Mouse (Mus musculus) stomach, embryonic 14.5 days (tissue): ENCODE data around the gene Perm1. TPM values are rescaled to one million over a fixed set of nuclear protein-coding genes. Genes with fewer than 3 reads are reported as not detected.

Source experiments
- ATAC-seq: fragments of 200-750 bp; cut with Nextera tagmentation; 2 replicates; pipeline ENCODE4 v1.8.0; 2017; ENCODE audit warnings: low read depth, moderate TSS enrichment; ENCODE audit not compliant: insufficient number of reproducible peaks, insufficient read depth, low FRiP score
- H3K27ac ChIP-seq: fragments of 300-500 bp; sonication (generic); 2 replicates; pipeline ENCODE4 v1.5.1; 2014; ENCODE audit warnings: mild to moderate bottlenecking, low read length, moderate library complexity, mixed read lengths
- H3K27me3 ChIP-seq: fragments of 300-500 bp; sonication (generic); 2 replicates; pipeline ENCODE4 v1.6.1; 2014; ENCODE audit warnings: low read length, control low read depth, mixed read lengths; ENCODE audit not compliant: control insufficient read depth, insufficient read depth
- H3K36me3 ChIP-seq: fragments of 300-500 bp; sonication (generic); 2 replicates; pipeline ENCODE4 v1.6.1; 2014; ENCODE audit warnings: mild to moderate bottlenecking, control low read depth, low read length, moderate library complexity, mixed read lengths; ENCODE audit not compliant: control insufficient read depth, insufficient read depth
- H3K4me1 ChIP-seq: fragments of 300-500 bp; sonication (generic); 2 replicates; pipeline ENCODE4 v1.6.1; 2014; ENCODE audit warnings: low read length, control low read depth, mixed read lengths; ENCODE audit not compliant: control insufficient read depth, insufficient read depth
- H3K4me2 ChIP-seq: fragments of 300-500 bp; sonication (generic); replicated peaks from 2 replicates; pipeline ENCODE4 v1.6.1; 2014; ENCODE audit warnings: low read depth, low read length, control low read depth
- H3K4me3 ChIP-seq: fragments of 300-500 bp; sonication (generic); 2 replicates; pipeline ENCODE4 v1.5.1; 2014; ENCODE audit warnings: low read depth, low read length, control low read depth
- H3K9ac ChIP-seq: fragments of 300-500 bp; sonication (generic); replicated peaks from 2 replicates; pipeline ENCODE4 v1.6.1; 2014; ENCODE audit warnings: low read depth, mild to moderate bottlenecking, control low read depth, low read length, moderate library complexity, mixed read lengths
- H3K9me3 ChIP-seq: fragments of 300-500 bp; sonication (generic); 2 replicates; pipeline ENCODE4 v1.6.1; 2016; ENCODE audit warnings: low read depth, low read length, control low read depth; ENCODE audit not compliant: control insufficient read depth
- WGBS: fragments of 180-500 bp; shearing (Covaris S2); extraction: QIAGEN DNeasy Blood & Tissue Kit; methylation state at CpG from one replicate; pipeline ENCODE4 v1.1.7; 2014; 5-methylcytosine and 5-hydroxymethylcytosine counted together
- polyA plus RNA-seq: library from polyadenylated mRNA; unstranded; fragments of >200 nt; fragmentation: Nextera tagmentation; extraction: Ambion mirVana; gene quantifications from 2 replicates; pipeline ENCODE4 v1.2.1, GENCODE M21; 2014

Perm1 gene
- polyA plus RNA-seq, 1 experiment from 2014 or later = 1.3 TPM

DNA sequence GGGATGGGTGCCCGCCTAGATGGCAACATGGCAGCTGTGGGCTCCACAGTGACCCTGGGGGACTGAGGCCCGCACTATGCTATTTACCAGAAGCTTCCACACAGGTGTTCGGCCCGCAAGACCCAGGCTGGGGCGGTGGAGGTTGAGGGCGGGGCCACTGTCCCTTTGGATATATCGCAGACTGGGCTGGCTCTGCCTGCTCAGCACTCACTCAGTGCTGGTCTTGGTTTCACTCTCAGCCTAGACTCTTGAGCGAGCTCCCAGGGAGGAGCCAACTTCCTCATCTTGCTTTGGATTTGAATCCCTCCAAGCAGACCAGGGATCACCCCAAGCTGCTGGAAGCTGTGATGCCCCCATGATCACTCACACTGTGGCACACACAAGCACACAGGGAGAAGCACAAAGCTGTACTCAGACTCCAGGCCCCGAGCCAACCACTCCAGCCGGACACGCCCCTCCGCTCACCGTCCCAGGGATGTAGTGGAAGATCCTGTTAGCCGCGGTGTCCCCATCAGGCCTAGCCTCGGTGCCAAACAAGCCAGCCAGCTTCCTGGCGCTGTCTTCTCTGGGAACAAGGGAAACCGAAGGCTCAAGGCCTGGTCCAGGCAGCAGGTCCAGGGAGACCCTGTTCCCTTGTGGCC lies 12.2 kb downstream of the Perm1 start:
- peak; percentile 39; the same call in 1 of the 2 replicates for ATAC-seq
- 36% methylated on average over 18 of the region's 18 CpGs for WGBS
- Histone ChIP-seq H3K27ac (no peak overlapping the region), H3K9me3 (no peaks in the 10 kb centered on the region), H3K27me3 (no peaks in the 10 kb centered on the region), H3K4me3 (peak overlapping the region; percentile 12; the same call in 1 of the 2 replicates), H3K36me3 (peaks cover 38% of the 10 kb centered on the region), H3K9ac (no peak overlapping the region), H3K4me1 (peaks cover 9% of the 10 kb centered on the region; the same call in 1 of the 2 replicates), H3K4me2 (peak overlapping the region; percentile 22; the same call in 1 of the 2 replicates)

DNA sequence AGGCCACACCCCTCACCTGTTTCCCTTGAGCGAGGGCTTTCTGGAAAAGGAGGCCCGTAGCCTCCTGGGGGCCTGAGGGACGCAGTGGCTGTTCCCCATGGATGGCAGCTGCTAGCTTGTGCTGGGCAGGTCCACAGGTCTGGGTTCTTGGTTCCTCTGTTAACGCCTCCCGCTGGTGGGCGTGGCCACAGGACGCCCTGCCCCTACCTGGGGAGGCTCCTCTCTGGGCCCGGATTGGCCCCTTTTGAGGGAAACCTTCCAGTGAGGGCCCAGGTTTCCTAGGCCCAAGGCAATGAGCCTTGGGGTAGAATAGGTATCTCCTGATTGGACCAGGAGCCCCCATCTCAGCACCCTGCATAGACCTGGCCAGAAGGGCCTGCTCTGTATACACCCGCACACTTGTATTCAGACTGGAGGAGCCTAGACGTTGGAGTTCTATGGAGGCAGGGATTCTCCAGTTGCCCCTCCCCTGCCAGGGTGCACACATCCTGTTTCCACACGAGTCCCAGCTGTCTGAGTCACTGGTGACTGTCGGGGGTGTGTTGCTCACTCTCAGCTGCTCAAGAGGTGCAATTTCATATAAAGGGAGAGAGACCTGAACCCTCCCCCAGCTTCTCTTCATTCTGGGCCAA lies 12.8 kb downstream of the Perm1 start:
- no peak overlapping the region for H3K27ac ChIP-seq
- H3K36me3 ChIP-seq = peaks cover 41% of the 10 kb centered on the region
- no peaks in the 10 kb centered on the region for H3K9me3 ChIP-seq
- H3K4me3 ChIP-seq = peak overlapping the region; percentile 12; the same call in 1 of the 2 replicates
- WGBS = 15% methylated on average over 12 of the region's 12 CpGs
- ATAC-seq = peak; percentile 53; the same call in 1 of the 2 replicates
- H3K4me1 ChIP-seq = peaks cover 9% of the 10 kb centered on the region; the same call in 1 of the 2 replicates
- peak overlapping the region; percentile 22; the same call in 1 of the 2 replicates for H3K4me2 ChIP-seq
- H3K27me3 ChIP-seq = no peaks in the 10 kb centered on the region
- no peak overlapping the region for H3K9ac ChIP-seq

DNA sequence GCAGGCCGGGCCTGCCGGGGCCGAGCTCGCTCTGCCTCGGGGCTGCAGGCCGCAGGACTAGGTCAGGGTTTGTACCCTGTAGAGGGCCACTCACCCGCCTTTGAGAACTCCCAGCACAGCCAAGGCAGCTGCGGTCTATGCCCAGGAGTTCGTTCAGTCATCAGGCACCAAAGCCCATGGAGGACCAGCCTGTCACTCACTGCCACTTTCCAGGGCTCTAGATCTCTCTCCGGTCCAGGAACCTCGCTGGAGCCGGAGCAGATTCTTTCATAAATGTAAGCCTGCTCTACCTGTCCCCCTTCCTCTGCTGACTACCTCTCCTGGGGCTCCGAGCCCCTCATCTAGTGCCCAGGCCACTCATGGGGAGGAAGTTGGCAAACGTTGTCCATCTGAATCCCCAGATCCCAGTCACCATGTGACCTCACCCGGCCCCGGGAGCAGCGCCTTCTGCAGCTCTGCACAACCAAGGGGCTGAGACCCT lies 18.4 kb downstream of the Perm1 start:
- no peak for ATAC-seq
- no peak overlapping the region; the same call in 1 of the 2 replicates for H3K27ac ChIP-seq
- 7% methylated on average over 17 of the region's 17 CpGs for WGBS
- H3K36me3 ChIP-seq = peaks cover 53% of the 10 kb centered on the region
- peak overlapping the region; percentile 72 for H3K4me3 ChIP-seq
- H3K9me3 ChIP-seq = no peaks in the 10 kb centered on the region
- H3K27me3 ChIP-seq = no peaks in the 10 kb centered on the region
- peak overlapping the region; percentile 86 for H3K4me2 ChIP-seq
- 0 out of 2 replicates have a peak, but pooled peaks cover 5% of the 10 kb centered on the region for H3K4me1 ChIP-seq
- peak overlapping the region; percentile 72 for H3K9ac ChIP-seq

DNA sequence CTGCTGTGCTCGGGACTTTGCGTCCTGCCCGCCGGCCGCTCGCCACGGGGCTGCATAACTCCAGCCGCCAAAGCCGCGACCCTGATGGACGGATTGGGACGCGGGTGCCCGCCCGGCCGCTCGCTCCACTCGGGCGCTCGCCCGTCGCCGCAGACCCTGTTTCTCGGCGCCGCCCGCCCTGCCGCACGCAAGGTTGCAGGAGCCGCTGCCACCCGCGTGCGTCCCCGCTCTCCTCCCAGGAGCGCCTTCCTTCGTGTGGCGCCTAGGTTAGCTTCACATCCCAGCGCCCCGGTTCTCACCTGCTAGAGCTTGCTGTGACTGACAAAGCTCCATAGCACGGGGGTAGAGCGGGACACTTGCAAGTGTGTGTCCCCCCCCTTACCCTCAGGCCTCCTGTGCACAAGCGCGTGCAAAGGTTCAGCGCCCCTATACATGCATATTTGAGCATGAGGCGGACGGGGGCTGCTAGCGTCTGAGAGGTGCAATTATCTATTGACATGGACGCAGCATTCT lies 19.1 kb downstream of the Perm1 start, which contains the start of gene Plekhn1:
Gene Plekhn1, minus strand, starts transcription at position 157 of the 513 bp plus-strand sequence.
- 0 out of 2 replicates have a peak, but pooled peaks cover 5% of the 10 kb centered on the region for H3K4me1 ChIP-seq
- no peaks in the 10 kb centered on the region for H3K9me3 ChIP-seq
- H3K4me2 ChIP-seq = peak within 1 kb of the TSS; percentile 86
- H3K27ac ChIP-seq = peak within 1 kb of the TSS; percentile 89
- peak; percentile 33; the same call in 1 of the 2 replicates for ATAC-seq
- H3K27me3 ChIP-seq = no peaks in the 10 kb centered on the region
- under 1% methylated on average over 43 of the region's 48 CpGs for WGBS
- peaks cover 53% of the 10 kb centered on the region for H3K36me3 ChIP-seq
- H3K9ac ChIP-seq = peak within 1 kb of the TSS; percentile 72
- H3K4me3 ChIP-seq = peak within 1 kb of the TSS; percentile 72

DNA sequence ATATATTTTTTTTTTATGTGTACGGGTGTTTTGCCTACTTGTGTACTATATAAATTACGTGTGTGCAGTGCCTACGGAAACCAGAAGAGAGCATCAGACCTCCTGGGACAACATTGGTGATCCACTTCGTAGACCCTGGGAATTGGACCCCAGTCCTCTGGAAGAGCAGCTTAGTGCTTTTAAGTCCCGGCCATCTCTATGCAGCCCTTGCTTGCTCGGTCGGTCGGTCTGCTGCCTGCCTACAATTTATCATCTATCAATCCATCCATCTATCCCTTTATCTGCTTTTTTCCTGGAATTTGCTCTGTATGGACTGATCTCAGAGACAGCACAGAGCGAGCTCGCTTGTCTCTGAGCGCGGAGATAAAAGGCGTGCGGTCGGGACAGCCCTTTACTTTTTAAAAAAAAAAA lies 19.7 kb downstream of the Perm1 start:
- Histone ChIP-seq H3K9me3 (no peaks in the 10 kb centered on the region), H3K27me3 (no peaks in the 10 kb centered on the region), H3K4me3 (peak overlapping the region; percentile 72), H3K4me2 (peak overlapping the region; percentile 86), H3K9ac (no peak overlapping the region), H3K4me1 (0 out of 2 replicates have a peak, but pooled peaks cover 5% of the 10 kb centered on the region), H3K27ac (0 out of 2 replicates have a peak overlapping the region, but pooled peaks have one; percentile 89), H3K36me3 (peaks cover 53% of the 10 kb centered on the region)
- WGBS = under 1% methylated on average over 15 of the region's 15 CpGs
- ATAC-seq = peak; percentile 10; the same call in 1 of the 2 replicates

DNA sequence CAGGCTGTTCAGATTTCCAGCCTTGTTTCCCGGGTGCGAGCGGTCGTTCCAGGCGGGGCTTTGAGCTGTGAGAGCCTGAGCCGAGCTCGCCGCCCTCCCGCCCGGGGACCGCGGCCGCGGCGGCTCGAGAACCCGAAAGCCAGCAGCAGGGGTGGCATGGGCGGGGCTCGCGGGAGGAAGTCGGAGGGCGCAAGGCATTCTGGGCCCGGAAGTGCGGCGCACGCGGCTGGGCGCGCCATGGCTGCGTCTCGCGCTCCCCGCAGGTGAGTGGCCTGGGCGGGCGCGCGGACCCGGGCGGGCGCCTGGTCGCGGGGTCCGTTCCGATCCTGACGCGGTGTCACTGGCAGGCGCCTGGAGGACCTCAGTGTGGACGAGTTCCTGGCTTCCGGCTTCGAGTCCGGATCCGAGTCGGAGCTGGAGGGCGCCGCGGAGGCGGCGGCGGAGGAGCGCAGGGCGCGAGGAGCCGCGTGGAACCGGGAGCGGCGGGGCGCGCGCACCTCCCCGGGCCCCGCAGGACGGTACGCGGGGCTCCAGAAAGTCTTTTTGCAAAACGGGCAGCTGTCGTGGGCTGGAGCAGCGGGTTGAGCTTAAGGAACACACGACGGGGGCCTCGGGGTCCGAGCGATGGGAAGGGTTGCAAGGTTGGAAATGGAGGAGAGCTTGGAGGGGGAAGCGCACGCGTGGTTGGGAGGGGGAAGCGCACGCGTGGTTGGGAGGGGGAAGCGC lies 20.3 kb downstream of the Perm1 start, which contains the start of gene Noc2l:
Gene Noc2l, plus strand, starts transcription at position 203 of the 726 bp plus-strand sequence.
- H3K27ac ChIP-seq = peak within 1 kb of the TSS; percentile 89
- H3K27me3 ChIP-seq = no peaks in the 10 kb centered on the region
- ATAC-seq = peak; percentile 91
- peak within 1 kb of the TSS; percentile 72 for H3K9ac ChIP-seq
- H3K4me2 ChIP-seq = peak within 1 kb of the TSS; percentile 86
- peaks cover 53% of the 10 kb centered on the region for H3K36me3 ChIP-seq
- 1% methylated on average over 78 of the region's 90 CpGs for WGBS
- no peaks in the 10 kb centered on the region for H3K9me3 ChIP-seq
- peak within 1 kb of the TSS; percentile 72 for H3K4me3 ChIP-seq
- 0 out of 2 replicates have a peak, but pooled peaks cover 5% of the 10 kb centered on the region for H3K4me1 ChIP-seq

DNA sequence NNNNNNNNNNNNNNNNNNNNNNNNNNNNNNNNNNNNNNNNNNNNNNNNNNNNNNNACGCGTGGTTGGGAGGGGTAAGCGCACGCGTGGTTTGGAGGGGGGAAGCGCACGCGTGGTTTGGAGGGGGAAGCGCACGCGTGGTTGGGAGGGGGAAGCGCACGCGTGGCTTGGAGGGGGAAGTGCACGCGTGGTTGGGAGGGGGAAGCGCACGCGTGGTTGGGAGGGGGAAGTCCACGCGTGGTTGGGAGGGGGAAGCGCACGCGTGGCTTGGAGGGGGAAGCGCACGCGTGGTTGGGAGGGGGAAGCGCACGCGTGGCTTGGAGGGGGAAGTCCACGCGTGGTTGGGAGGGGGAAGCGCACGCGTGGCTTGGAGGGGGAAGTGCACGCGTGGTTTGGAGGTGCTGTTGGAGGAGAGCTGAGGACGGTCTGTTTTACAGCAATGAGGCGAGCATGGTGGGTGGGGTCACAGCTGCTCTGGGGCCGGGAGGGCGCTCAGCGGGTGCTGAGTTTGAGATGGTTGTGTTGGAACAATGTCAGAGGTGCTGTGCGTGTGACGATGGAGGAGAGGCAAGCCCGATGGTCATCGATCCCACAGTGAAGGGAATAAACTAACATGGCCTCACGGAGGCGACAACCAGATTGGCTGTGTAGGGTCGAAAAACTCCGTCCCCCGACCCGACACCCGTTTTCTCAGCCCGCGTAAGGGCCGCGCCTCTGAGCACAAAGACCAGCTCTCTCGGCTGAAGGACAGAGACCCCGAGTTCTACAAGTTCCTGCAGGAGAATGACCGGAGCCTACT lies 21.2 kb downstream of the Perm1 start:
- no peaks in the 10 kb centered on the region for H3K27me3 ChIP-seq
- H3K4me2 ChIP-seq = peak overlapping the region; percentile 55
- 22% methylated on average over 55 of the region's 60 CpGs for WGBS
- H3K9ac ChIP-seq = peak overlapping the region; percentile 39; the same call in 1 of the 2 replicates
- H3K27ac ChIP-seq = peak overlapping the region; percentile 52; the same call in 1 of the 2 replicates
- H3K9me3 ChIP-seq = no peaks in the 10 kb centered on the region
- H3K36me3 ChIP-seq = peaks cover 53% of the 10 kb centered on the region
- H3K4me3 ChIP-seq = peak overlapping the region; percentile 72
- ATAC-seq = no peak
- 0 out of 2 replicates have a peak, but pooled peaks cover 5% of the 10 kb centered on the region for H3K4me1 ChIP-seq
